Mouse (Mus musculus): ENCODE data around the gene Arhgef28. TPM values are rescaled to one million over a fixed set of nuclear protein-coding genes. Genes with fewer than 3 reads are reported as not detected.

Gene Arhgef28
- total RNA-seq, 2 experiments from 2014 or later: 94.9 to 103 TPM

- no peak for DNase-seq (ENCODE audit: low spot score in 2 of 2)
Measured at GRCm38 (mm10) chr13:97926371-97926770, 279.9 kb downstream of the Arhgef28 start.

- peak; percentile 71 to 86 for DNase-seq (ENCODE audit: low spot score in 2 of 2)
Measured at GRCm38 (mm10) chr13:97923009-97923408, 283.2 kb downstream of the Arhgef28 start.

- DNase-seq (ENCODE audit: low spot score in 2 of 2): no peak
Measured at GRCm38 (mm10) chr13:97919590-97919989, 286.6 kb downstream of the Arhgef28 start.

- peak in 1 of 2 experiments; percentile 53 for DNase-seq (ENCODE audit: low spot score in 2 of 2)
Measured at GRCm38 (mm10) chr13:97918117-97918900, 287.9 kb downstream of the Arhgef28 start.

- peak; percentile 80 to 83 for DNase-seq (ENCODE audit: low spot score in 2 of 2)
Measured at GRCm38 (mm10) chr13:97911013-97911412, 295.2 kb downstream of the Arhgef28 start.

GRCm38 (mm10) chr13:97902821-97903220 lies 303.4 kb downstream of the Arhgef28 start:
- DNase-seq (ENCODE audit: low spot score in 2 of 2): no peak

- DNase-seq (ENCODE audit: low spot score in 2 of 2): peak; percentile 48 to 82
Measured at GRCm38 (mm10) chr13:97900380-97900758, 305.9 kb downstream of the Arhgef28 start.

- no peak for DNase-seq (ENCODE audit: low spot score in 2 of 2)
Measured at GRCm38 (mm10) chr13:97899604-97900379, 306.4 kb downstream of the Arhgef28 start.

GRCm38 (mm10) chr13:97898590-97898989 lies 307.6 kb downstream of the Arhgef28 start:
- DNase-seq (ENCODE audit: low spot score in 2 of 2): no peak

- no peak for DNase-seq (ENCODE audit: low spot score in 2 of 2)
Measured at GRCm38 (mm10) chr13:97893031-97893825, 313.0 kb downstream of the Arhgef28 start.

GRCm38 (mm10) chr13:97892089-97892884 lies 314.0 kb downstream of the Arhgef28 start:
- peak; percentile 45 to 71 for DNase-seq (ENCODE audit: low spot score in 2 of 2)

GRCm38 (mm10) chr13:97888046-97888445 lies 318.2 kb downstream of the Arhgef28 start:
- no peak for DNase-seq (ENCODE audit: low spot score in 2 of 2)

GRCm38 (mm10) chr13:97887558-97887957 lies 318.7 kb downstream of the Arhgef28 start:
- DNase-seq (ENCODE audit: low spot score in 2 of 2): no peak

GRCm38 (mm10) chr13:97883629-97884028 lies 322.6 kb downstream of the Arhgef28 start:
- DNase-seq (ENCODE audit: low spot score in 2 of 2): no peak

GRCm38 (mm10) chr13:97876450-97876849 lies 329.8 kb downstream of the Arhgef28 start:
- DNase-seq (ENCODE audit: low spot score in 2 of 2): no peak

GRCm38 (mm10) chr13:97876031-97876430 lies 330.2 kb downstream of the Arhgef28 start:
- no peak for DNase-seq (ENCODE audit: low spot score in 2 of 2)

- DNase-seq (ENCODE audit: low spot score in 2 of 2): no peak
Measured at GRCm38 (mm10) chr13:97869428-97869827, 336.8 kb downstream of the Arhgef28 start.

GRCm38 (mm10) chr13:97867322-97867962 lies 338.8 kb downstream of the Arhgef28 start:
- no peak for DNase-seq (ENCODE audit: low spot score in 2 of 2)

GRCm38 (mm10) chr13:97859071-97859470 lies 347.2 kb downstream of the Arhgef28 start:
- DNase-seq (ENCODE audit: low spot score in 2 of 2): no peak

- DNase-seq (ENCODE audit: low spot score in 2 of 2): no peak
Measured at GRCm38 (mm10) chr13:97857860-97858259, 348.4 kb downstream of the Arhgef28 start.

Data from layer of hippocampus, adult 18-20 months (tissue).